Mouse (Mus musculus) liver, postnatal 0 days (tissue): ENCODE results near the gene Slco6d1.

Source experiments
- CTCF ChIP-seq: sonication (generic); IDR thresholded peaks from 2 replicates; pipeline ENCODE4 v1.5.1; 2016; ENCODE audit warnings: antibody characterized with exemption, low read depth
- EP300 ChIP-seq: IDR thresholded peaks from 2 replicates; pipeline ENCODE4 v1.6.1; 2016; ENCODE audit warnings: antibody characterized with exemption, low read depth, mild to moderate bottlenecking

GRCm38 (mm10) chr1:98420824-98421223 lies at the start of gene Slco6d1:
- no peak for TF ChIP-seq CTCF
- no peak for TF ChIP-seq EP300
